Mouse (Mus musculus) ovary, postnatal 36 days (tissue): ENCODE data around the gene Ppp1r14c.

ENCODE experiments used
- DNase-seq: peaks from one replicate; pipeline ENCODE4 v3.0.0; 2022; ENCODE audit warnings: low spot score, mixed read lengths

Gene Ppp1r14c

DNA sequence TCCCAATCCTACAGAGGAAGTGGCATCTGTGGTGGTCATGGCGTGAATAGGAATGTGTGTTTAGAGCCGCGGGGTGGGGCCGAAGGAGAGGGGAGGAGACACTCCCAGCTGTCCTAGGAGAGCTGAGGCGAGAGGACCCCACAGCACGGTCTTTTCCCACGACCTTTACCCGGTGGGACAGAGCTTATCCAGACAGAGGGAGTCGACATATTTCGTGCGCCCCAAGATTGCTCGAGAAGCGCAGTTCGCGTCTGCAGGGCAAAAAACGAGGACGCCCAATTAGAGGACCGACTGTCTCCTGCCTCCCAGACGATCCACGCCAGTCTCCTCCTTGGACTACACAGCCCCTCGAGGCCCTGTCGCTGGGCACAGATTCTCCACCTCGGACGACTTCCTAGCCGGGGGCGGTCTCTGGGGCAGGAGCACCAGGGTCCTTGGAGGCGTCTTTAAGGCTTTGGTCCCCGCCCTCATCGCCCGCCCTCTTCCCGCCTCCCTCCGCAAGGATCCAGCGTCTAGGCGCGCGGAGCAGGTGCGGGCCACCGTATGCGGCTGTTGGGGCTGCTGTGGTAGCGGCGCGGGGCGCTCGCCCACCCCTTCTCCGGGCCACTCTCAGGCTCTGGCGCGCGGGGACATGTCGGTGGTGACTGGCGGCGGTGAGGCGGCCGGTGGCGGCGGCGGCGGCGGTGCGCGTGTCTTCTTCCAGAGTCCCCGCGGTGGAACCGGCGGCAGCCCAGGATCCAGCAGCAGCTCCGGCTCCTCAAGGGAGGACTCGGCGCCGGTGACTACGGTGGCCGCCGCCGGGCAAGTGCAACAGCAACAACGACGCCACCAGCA, at the start of gene Ppp1r14c:
Ppp1r14c (plus strand) TSS at position 22 of the 834 bp plus-strand sequence.
- DNase-seq: peak; percentile 46

DNA sequence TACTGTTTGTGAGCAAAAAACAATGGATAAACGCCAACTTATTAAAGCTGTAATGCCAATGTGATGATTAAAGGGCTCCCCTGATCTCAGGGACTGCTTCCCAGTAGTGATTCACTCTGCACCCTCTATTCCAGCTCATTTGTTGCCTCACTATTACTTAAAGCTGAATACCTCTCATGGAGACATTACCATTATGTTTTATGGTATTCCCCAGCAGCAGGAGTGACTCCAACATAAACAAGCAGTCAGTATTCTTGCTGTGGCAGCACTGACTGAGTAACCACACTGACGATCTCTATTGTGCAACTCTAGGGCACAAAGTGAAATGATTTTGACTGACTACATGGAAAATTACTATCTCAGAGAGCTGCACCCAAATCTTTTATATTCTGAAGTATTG, 44.5 kb upstream of the Ppp1r14c start:
- no peak for DNase-seq

DNA sequence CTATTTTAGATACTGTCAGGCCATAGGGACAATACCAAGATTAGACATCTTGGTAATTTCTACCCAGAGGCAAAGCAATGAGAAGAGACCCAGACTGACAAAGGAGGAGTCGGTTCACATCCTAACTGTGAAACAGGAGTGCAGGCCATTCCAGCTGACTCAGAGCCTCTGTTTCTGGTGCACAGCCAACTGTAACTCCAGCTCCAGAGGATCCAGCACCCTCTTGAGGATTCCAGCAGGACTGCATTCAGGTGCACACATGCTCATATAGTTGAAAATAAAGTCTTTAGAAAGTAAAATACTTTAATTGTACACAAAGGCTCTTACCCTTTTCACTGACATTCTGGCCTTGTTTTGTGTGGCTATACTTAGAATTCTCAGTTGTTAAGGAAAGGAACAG, 40.4 kb upstream of the Ppp1r14c start:
- peak; percentile 8 for DNase-seq

DNA sequence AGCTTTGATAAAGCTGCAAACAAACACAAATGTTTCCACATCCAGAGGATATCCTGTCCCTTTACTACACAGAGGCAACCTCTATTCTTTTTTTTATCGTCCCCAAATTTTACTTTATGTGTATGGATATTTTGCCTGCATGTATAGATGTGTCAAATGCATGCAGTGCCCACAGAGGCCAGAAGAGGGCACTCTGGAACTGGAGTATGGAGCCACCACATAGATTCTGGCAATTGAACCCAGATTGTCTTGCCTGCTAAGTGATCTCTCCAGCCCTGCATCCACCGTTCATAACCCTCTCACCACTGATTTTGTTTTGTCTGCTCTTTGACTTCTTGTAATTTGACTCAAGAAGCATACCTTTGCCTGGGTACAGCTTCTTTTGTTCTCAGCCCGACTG, 33.0 kb upstream of the Ppp1r14c start:
- DNase-seq: peak; percentile 62

DNA sequence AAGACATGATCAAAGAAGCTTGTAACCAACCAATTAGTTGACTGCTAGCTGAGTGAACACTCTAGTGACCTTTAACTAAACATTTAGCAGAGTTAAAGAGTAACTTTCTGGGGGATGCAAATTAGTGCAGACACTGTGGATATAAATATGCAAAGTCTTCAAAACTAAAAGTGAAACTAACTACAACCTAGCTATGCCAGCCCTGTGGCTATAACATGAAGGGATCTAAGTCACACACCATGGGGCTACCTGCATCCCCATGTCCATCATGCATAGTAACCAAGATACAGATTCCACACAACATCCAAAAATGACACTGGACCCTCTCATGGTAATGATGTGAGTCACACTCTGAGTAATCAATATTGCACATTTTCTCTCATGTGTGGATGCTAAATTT, 31.3 kb upstream of the Ppp1r14c start:
- no peak for DNase-seq

DNA sequence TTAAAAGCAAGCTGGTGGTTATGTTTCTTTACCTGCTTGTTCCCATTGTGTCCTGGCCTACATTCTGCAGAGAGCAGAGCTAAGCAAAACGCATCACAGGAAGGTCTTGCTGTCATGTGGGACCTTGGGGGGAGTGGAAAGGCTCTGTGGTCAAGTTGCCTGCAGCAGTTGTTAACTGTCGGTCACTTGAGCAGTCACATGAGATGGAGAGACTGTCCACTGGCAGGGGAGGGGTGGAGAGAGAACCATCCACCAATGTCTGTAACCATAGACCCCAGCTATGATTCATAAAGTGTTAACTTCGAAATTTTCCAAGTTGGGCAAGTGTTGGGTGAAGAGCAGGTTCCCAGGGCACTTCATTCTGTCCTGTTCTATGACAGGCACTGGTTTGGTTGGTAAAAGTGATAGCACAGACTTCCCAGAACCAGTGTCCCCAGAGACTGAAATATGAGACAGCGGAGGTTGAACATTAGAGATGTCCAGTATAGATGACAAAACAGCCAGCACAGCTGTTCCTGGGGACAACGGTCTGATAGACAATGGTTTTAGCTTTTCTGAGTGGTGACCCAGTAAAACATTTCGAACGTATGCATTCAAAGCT, 29.0 kb upstream of the Ppp1r14c start:
- DNase-seq: no peak

DNA sequence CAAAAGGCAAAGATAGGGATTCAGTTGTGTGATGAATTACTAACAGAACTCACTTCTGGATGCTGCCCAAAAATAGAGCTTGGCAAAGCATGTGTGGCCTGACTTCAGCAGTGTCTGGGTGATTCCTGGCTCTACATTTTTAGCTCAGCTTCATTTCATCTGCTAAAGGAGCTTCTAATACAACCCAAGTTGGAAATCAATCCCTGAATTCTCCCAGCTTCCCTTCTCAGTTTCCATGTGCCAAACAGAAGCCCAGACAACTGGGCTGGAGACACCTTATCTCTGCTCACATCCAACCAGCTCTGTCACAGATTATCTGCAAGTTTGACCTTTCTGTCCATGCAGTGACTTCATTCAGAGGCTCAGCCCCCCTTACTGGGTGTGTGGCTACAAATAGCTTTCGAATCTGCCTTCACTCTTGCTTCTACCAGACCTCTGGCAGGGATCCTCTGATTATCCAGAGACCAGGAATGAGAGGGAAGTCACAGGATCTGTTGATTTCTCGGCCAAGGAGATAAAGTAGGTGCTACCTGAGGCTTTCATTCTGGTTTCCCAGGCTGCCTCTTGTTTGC, 28.4 kb upstream of the Ppp1r14c start:
- DNase-seq: no peak

DNA sequence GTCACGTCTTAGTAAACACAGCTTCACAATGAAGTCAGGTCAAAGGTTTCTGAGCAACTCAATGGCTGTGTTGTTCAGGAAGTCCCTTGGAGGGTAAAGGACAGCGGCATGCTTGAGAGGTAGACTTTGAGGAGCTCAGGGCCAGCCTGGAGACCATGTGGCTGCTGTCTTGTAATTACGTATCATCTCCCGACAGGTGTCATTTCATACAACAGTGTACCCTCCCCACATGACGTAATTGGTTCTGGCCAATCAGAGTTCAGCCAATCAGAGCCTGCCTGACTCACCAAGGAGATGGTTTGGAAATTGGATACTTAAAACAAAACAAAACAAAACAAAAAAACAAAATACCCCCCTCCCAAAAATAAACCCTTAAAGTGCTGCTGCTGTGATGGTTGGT, 20.2 kb upstream of the Ppp1r14c start:
- no peak for DNase-seq

DNA sequence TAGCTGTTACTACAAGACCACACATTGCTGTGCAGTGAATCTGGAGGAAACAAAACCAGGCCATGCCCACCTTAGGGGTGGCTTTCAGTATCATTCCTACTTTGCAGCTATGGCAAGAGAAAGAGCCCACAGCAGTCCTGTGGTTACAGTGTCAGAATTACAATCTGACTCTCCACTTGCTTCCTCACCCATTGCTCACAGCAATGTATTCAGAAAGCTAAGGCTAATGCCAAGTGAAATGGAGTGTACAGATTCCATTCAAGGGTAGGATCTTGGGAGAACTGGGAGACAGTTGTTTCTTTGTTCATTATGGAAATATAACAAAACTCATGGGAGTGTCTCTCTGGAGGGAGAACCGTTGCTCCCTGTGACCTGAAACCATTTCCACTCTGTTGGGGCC, 6.3 kb upstream of the Ppp1r14c start:
- DNase-seq: no peak

DNA sequence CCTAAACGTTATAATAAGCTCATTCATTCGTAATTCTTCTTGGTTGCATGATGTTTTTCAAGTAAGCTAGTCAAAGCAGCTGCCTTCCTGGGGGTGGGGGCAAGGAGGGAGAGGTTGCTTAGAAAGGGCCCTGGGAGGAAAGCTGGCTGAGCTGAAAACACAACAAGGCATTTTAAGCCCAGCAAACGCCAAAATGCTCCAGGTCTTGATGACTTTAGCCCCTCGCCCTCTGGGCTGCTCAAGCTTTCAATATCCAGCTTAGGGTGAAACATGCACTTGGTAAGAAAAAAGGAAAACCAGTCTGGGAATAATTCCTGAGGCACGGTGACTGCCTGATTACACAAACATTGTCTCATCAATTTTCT, 204 bp upstream of the Ppp1r14c start:
- no peak for DNase-seq

DNA sequence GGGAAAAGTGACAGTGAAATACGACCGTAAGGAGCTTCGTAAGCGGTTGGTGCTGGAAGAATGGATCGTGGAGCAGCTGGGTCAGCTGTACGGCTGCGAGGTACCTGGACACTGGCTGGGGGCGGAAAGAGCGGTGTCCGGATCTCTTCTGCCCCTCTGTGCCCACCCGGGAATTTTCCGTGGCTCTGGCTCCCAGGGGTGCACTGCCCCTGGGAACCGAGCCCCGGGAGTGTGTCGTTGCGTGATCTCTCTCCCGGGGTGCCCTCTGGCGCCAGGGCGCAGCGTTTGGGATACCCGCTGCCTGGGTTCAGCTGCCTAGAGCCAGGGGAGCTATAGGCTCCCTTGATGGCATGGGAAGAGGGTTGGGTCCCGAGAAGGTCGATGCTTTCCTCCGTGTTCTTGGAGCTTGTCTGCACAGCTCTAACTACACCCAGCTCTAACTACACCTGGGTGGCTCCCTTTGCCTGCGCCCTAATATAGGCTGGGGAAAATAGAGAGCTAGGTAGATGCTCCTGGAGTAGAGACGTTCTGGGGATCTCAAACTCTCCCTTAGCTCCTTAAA, 1.1 kb downstream of the Ppp1r14c start:
- peak; percentile 17 for DNase-seq

DNA sequence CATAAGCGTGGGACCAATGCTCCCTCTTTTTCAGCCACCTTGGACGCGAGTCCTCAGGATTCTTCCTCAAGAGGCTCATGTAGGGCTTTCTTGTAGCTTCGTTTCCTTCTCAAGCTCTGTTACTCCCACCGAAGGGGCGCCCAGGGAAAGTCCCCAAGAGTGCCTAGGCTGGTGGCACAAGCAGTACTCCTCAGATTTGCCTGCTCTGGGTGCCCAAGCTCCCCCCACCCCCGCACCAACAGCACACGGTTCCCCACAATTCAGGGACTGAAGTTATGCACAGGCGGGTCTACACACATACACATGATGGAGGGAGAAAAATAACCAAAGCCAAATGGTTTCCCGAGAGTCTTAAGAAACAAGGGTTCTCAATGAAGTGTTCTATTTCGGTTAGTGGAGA, 1.6 kb downstream of the Ppp1r14c start:
- no peak for DNase-seq

DNA sequence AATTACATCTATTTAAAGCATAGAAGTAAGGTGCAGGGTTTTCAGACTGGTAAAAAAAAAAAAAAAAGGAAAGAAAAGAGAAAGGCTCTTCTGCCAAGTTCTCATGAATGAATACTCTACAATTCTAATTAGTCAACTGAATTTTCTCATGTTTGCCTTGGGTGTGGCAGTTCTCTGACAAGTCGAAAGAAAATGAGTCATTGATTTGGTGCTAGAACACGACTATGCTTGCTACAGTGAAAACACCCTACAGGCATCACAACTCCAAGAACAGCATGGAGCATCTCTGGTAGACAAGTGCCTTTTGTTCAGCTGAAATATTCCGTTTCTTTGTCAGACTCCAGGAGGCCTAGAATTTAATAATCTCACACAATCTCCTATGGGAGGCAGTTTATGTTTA, 17.3 kb downstream of the Ppp1r14c start:
- no peak for DNase-seq

DNA sequence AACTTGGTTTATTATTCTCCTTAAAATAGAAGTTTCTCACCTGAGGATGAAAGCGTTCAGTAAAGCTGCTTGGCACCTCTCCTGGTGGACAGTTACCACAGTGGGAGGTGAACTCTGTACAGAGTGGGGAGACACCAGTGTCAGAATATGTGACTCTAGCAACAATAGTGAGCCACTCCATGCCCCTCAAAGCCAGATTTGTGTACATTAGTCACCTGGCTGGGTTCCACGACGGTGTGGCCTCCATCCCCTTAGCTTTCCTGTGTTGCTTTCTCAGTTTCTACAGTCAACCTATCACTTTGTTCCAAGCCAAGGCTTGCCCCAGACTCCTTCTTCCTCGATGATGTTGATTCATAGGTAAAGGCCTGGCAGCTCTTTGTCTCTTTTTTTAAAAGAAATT, 26.4 kb downstream of the Ppp1r14c start:
- no peak for DNase-seq

DNA sequence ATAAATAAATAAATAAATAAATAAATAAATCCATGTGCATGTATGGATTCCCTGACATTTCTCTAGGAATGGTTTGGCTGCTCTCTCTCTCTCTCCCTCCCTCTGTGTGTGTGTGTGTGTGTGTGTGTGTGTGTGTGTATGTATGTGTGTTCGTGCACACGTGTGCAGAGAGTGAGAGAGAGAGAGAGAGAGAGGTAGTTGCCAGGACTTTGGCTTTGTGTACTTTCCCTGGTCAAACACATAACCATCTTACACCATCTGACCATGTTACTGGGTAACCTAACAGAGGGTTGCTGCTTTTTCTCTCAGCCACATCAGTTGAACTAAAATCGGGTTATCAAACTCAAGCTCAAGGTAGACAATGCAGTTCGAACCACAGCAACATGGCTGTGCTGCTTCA, 27.7 kb downstream of the Ppp1r14c start:
- no peak for DNase-seq

DNA sequence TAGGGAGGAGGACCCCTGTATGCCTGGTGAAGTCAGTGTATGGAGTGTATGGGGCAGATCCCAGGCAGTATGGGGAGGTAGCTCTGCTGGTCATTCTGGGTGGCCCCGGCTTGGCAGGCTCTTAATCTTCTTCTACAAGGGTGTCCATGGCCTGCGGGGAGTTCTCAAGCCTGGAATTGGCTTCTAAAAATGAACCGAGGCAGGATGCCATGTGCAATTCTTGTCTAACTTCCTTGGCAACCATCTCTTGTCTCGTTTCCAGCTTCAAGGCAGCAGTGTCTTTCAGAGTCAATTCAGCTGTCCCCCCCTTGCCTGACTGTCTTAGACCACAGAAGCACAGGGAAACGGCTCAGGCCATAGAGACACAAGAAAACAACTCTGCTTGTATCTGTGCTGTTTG, 28.3 kb downstream of the Ppp1r14c start:
- peak; percentile 14 for DNase-seq

DNA sequence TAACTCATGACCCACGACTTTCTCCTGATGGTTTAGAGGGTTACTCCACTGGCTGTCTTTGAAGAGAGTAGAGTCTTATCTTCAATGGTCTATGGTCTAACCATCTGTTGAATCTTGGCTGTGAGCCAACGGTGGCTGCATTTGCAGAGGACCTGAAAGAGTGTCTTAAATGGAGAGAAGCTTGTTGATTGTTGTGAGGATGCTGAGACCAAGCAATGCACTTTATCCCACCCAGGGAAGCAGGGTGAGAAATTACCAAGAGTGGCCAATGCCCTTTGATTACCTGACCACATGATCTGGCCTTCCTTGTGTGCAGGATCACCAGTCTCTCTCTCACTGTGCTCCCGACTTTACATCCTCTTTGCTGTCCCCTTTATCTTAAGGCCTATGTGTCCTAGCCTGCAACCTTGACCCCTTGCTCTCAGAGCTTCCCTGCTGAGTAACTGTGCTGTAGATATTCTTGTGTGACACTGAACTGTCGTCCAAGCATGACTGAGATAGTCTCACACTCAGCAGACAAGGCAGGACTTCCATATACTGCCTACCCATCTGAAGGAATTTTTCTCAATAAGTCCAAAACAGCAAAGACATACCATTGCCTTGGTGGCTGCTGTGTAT, 28.9 kb downstream of the Ppp1r14c start:
- DNase-seq: no peak

DNA sequence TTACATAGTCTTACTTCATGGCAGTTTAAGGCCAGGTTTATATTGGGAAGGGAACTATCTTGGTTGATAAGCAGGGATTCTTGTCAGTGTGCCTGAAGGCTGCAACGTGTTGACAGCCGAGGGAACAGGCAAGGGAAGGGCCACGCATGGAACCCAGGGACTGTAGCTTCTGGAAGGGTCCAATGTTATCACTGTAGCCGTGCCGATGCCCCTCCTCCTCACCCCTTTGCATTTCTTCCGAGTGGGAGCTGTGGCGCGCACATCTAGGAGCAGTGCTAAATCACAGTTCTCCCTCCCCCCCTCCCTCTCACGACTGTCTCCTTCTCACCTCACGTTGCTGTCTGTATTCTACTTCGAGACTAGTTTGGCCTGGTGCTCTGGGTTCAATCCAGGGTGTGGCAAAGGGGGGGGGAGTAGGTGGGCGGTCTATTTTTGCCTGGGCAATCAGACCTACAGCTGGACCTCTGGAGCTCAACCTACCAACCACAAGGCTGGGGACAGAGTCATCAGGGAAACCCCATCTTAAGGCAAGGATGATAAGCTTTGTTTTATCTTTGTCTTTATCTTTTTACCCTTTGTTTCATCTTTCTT, 29.6 kb downstream of the Ppp1r14c start:
- DNase-seq: no peak

DNA sequence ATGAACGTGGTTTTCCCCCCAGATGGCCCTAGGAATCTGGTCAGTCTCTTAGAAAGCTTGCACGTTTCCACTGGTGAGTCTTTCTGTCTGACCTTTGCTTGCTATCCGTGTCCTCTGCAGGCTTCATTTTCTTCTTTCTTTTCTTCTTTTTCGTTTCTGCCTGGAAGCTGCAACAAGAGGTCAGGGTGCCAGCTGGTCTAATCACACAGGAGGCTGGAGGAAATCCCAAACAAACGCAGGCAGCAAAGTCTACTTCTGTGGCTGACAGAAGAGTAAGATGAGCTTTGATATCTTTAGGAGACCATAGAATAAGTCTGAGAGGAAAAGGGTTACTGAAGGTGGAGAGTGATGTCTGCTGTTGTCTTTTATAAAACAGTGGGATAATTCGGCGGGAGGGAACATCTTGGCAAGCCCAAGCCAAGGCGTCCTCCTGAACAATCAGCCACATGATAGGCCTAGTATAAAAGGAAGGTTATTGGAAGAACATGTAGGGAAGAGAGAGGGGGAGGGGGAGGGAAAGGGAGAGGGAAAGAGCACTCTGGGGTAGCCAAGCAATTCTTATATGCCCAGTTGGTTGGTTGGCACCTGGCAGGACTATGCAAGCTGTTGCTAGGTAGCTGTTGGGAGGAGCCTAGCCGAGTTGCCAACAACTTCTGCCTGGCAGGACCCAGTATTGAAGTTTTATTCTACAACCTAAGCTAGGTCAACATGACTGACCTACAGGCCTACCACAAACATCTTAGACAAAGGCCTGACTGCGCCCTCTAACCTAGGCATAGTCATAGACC, 30.3 kb downstream of the Ppp1r14c start:
- DNase-seq: no peak

DNA sequence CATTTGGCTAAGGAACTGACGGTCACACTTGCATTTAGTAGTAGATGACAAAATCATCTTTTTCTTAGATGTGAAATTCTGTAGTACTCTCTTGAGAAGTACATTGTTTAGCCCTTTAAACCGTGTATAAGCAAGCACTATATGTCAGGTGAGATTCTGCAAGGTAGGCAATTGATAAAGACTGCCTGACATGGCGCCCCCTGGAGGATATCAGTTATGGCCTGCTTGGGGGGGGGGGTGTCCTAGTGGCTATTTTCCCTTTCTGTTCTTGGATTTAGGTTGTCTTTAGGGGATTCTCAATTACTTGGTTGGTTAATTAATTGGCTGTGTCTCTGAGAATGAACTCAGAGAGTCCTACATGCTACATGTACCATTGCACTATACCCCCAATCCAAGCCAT, 31.5 kb downstream of the Ppp1r14c start:
- no peak for DNase-seq

DNA sequence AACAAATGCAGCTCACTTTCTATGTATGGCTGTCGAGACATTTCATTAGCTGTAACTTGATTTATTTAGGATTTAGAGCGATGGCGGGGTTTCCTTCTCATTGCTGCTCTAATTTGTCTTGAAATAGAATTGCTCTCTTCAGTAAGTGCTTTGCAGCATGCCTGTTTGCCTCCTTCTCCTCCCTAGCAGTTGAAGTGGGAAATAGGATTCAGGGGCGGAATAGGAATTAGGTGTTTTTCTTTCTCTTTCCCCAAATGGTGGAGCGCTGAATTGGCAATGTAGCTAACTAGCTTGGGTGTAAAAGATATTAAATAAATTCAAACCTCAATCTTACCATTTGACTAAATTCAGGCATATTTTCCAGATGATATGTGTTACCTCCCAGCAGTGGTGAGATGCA, 32.2 kb downstream of the Ppp1r14c start:
- no peak for DNase-seq

DNA sequence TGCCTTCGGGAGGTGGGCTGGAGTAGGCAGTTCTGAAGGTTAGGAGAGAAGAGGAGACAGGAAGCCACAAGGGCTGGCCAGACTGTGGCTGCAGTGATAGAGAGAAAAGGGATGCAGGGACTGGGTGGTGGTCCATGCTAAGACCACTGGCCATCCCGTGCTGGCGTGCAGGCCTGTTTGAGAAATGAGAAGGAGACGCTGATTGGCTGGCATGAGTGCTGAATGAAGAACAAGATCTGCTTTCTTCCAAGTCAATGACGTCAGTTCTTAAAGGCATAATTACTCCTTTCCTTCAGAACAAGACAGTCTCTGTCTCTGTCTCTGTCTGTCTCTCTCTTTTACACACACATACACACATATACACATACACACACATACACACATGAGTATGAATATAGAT, 36.4 kb downstream of the Ppp1r14c start:
- DNase-seq: no peak
